Mouse (Mus musculus): Measurements from ENCODE around the gene Myrfl.

Gene Myrfl

GRCm38 (mm10) chr10:116896336-116897177, at the start of gene Myrfl:
TSS of gene Myrfl (minus strand) at chr10:116896919.
- no peak for DNase-seq (ENCODE audit: low spot score)

- no peak for DNase-seq (ENCODE audit: low spot score)
These were observed 48.2 kb upstream of the Myrfl start for GRCm38 (mm10) chr10:116944940-116945339.

GRCm38 (mm10) chr10:116944144-116944543, 47.4 kb upstream of the Myrfl start:
- DNase-seq (ENCODE audit: low spot score) = no peak

- no peak for DNase-seq (ENCODE audit: low spot score)
These were observed 46.3 kb upstream of the Myrfl start for GRCm38 (mm10) chr10:116943025-116943424.

GRCm38 (mm10) chr10:116935028-116935427, 38.3 kb upstream of the Myrfl start:
- no peak for DNase-seq (ENCODE audit: low spot score)

- no peak for DNase-seq (ENCODE audit: low spot score)
These were observed 37.1 kb upstream of the Myrfl start for GRCm38 (mm10) chr10:116933794-116934193.

GRCm38 (mm10) chr10:116932418-116932817, 35.7 kb upstream of the Myrfl start:
- no peak for DNase-seq (ENCODE audit: low spot score)

GRCm38 (mm10) chr10:116931497-116932179, 34.9 kb upstream of the Myrfl start:
- DNase-seq (ENCODE audit: low spot score) = no peak

GRCm38 (mm10) chr10:116930936-116931335, 34.2 kb upstream of the Myrfl start:
- DNase-seq (ENCODE audit: low spot score) = no peak

GRCm38 (mm10) chr10:116930506-116930905, 33.8 kb upstream of the Myrfl start:
- DNase-seq (ENCODE audit: low spot score) = no peak

- DNase-seq (ENCODE audit: low spot score) = no peak
These were observed 32.1 kb upstream of the Myrfl start for GRCm38 (mm10) chr10:116928826-116929225.

GRCm38 (mm10) chr10:116926428-116927113, 29.9 kb upstream of the Myrfl start:
- no peak for DNase-seq (ENCODE audit: low spot score)

- DNase-seq (ENCODE audit: low spot score) = no peak
These were observed 27.2 kb upstream of the Myrfl start for GRCm38 (mm10) chr10:116923651-116924495.

- no peak for DNase-seq (ENCODE audit: low spot score)
These were observed 25.4 kb upstream of the Myrfl start for GRCm38 (mm10) chr10:116922161-116922560.

GRCm38 (mm10) chr10:116921416-116921815, 24.7 kb upstream of the Myrfl start:
- no peak for DNase-seq (ENCODE audit: low spot score)

GRCm38 (mm10) chr10:116920641-116921040, 23.9 kb upstream of the Myrfl start:
- no peak for DNase-seq (ENCODE audit: low spot score)

- no peak for DNase-seq (ENCODE audit: low spot score)
These were observed 22.9 kb upstream of the Myrfl start for GRCm38 (mm10) chr10:116919368-116920317.

GRCm38 (mm10) chr10:116916581-116916980, 19.9 kb upstream of the Myrfl start:
- no peak for DNase-seq (ENCODE audit: low spot score)

- no peak for DNase-seq (ENCODE audit: low spot score)
These were observed 18.6 kb upstream of the Myrfl start for GRCm38 (mm10) chr10:116915286-116915685.

- no peak for DNase-seq (ENCODE audit: low spot score)
These were observed 17.9 kb upstream of the Myrfl start for GRCm38 (mm10) chr10:116914586-116914985.

All from retina, embryonic 14.5 days (tissue).